Mouse (Mus musculus) limb, embryonic 12.5 days (tissue): ENCODE measurements around the gene Scin. TPM values are rescaled to one million over a fixed set of nuclear protein-coding genes. Genes with fewer than 3 reads are reported as not detected.
A peak's percentile ranks its signal among the peaks of the same experiment; 100 is the strongest.

ENCODE experiments used
- ATAC-seq: fragments of 200-750 bp; cut with Nextera tagmentation; 2 replicates; pipeline ENCODE4 v1.8.0; 2017; ENCODE audit warnings: low read depth, moderate TSS enrichment; ENCODE audit not compliant: insufficient number of reproducible peaks, insufficient read depth, low FRiP score, low TSS enrichment
- H3K27ac ChIP-seq: fragments of 300-500 bp; sonication (generic); 2 replicates; pipeline ENCODE4 v1.5.1; 2016; ENCODE audit warnings: mild to moderate bottlenecking, moderate library complexity
- H3K27me3 ChIP-seq: fragments of 300-500 bp; sonication (generic); 2 replicates; pipeline ENCODE4 v1.6.1; 2016; ENCODE audit warnings: mild to moderate bottlenecking, moderate library complexity
- H3K36me3 ChIP-seq: fragments of 300-500 bp; sonication (generic); 2 replicates; pipeline ENCODE4 v1.6.1; 2016; ENCODE audit warnings: mild to moderate bottlenecking, moderate library complexity
- H3K4me1 ChIP-seq: fragments of 300-500 bp; sonication (generic); replicated peaks from 2 replicates; pipeline ENCODE4 v1.6.1; 2016
- H3K4me2 ChIP-seq: fragments of 300-500 bp; sonication (generic); 2 replicates; pipeline ENCODE4 v1.6.1; 2016; ENCODE audit warnings: mild to moderate bottlenecking, moderate library complexity
- H3K4me3 ChIP-seq: fragments of 300-500 bp; sonication (generic); replicated peaks from 2 replicates; pipeline ENCODE4 v1.5.1; 2016; ENCODE audit warnings: mild to moderate bottlenecking
- H3K9ac ChIP-seq: fragments of 300-500 bp; sonication (generic); replicated peaks from 2 replicates; pipeline ENCODE4 v1.6.1; 2016; ENCODE audit warnings: mild to moderate bottlenecking, moderate library complexity
- H3K9me3 ChIP-seq: fragments of 300-500 bp; sonication (generic); 2 replicates; pipeline ENCODE4 v1.6.1; 2016; ENCODE audit warnings: mild to moderate bottlenecking, moderate library complexity
- WGBS: fragments of 180-500 bp; shearing (Covaris S2); methylation state at CpG from one replicate; pipeline ENCODE4 v1.1.7; 2016; 5-methylcytosine and 5-hydroxymethylcytosine counted together
- polyA plus RNA-seq: library from polyadenylated mRNA; unstranded; fragments of >200 nt; fragmentation: Nextera tagmentation; extraction: Ambion mirVana; gene quantifications from 2 replicates; pipeline ENCODE4 v1.2.1, GENCODE M21; 2016

Scin gene
- polyA plus RNA-seq, 1 experiment from 2014 or later, result 7.0 TPM

GRCm38 (mm10) chr12:40108143-40108542 lies 25.9 kb downstream of the Scin start:
- Histone ChIP-seq H3K36me3 (no peaks in the 10 kb centered on the region), H3K9me3 (no peaks in the 10 kb centered on the region), H3K4me1 (no peaks in the 10 kb centered on the region), H3K27me3 (no peaks in the 10 kb centered on the region), H3K4me2 (no peak overlapping the region), H3K27ac (no peak overlapping the region), H3K4me3 (no peak overlapping the region), H3K9ac (no peak overlapping the region)
- WGBS, result 83% methylated on average over 2 of the region's 2 CpGs
- no peak for ATAC-seq

GRCm38 (mm10) chr12:40106874-40107273 lies 27.2 kb downstream of the Scin start:
- Histone ChIP-seq H3K27me3 (no peaks in the 10 kb centered on the region), H3K9ac (no peak overlapping the region), H3K27ac (no peak overlapping the region), H3K36me3 (no peaks in the 10 kb centered on the region), H3K4me2 (no peak overlapping the region), H3K9me3 (no peaks in the 10 kb centered on the region), H3K4me3 (no peak overlapping the region), H3K4me1 (no peaks in the 10 kb centered on the region)
- WGBS, result 74% methylated on average over 5 of the region's 5 CpGs
- ATAC-seq, result 0 out of 2 replicates have a peak, but pooled peaks have one; percentile 42

- Histone ChIP-seq H3K27ac (no peak overlapping the region), H3K9me3 (no peaks in the 10 kb centered on the region), H3K4me3 (no peak overlapping the region), H3K27me3 (no peaks in the 10 kb centered on the region), H3K9ac (no peak overlapping the region), H3K36me3 (no peaks in the 10 kb centered on the region), H3K4me2 (no peak overlapping the region), H3K4me1 (no peaks in the 10 kb centered on the region)
- no peak for ATAC-seq
- WGBS, result 80% methylated on average over 2 of the region's 2 CpGs
These were observed 29.3 kb downstream of the Scin start for GRCm38 (mm10) chr12:40104750-40105149.

DNA sequence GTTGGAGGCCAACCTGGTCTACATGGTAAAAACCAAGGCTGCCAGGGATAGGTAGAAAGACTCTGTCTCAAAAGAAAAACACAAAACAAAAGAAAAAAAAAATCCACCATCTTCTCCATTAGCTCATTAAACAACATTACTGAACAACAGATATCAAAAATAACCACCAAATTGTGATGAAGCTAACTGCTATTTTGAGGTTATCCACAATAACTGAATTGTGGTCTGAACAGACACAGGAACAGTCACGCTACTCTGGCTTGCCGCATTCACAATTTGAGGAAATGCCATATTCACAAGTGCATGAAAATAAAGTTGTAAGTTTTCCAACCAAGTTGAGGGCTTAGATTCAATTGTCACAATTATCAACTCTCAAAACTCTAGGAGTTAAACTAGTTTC lies 31.7 kb downstream of the Scin start:
- ATAC-seq, result no peak
- Histone ChIP-seq H3K9ac (no peak overlapping the region), H3K9me3 (no peaks in the 10 kb centered on the region), H3K4me3 (no peak overlapping the region), H3K27ac (no peak overlapping the region), H3K4me2 (no peak overlapping the region), H3K36me3 (no peaks in the 10 kb centered on the region), H3K4me1 (no peaks in the 10 kb centered on the region), H3K27me3 (no peaks in the 10 kb centered on the region)
- WGBS, result 95% methylated on average over 2 of the region's 2 CpGs

DNA sequence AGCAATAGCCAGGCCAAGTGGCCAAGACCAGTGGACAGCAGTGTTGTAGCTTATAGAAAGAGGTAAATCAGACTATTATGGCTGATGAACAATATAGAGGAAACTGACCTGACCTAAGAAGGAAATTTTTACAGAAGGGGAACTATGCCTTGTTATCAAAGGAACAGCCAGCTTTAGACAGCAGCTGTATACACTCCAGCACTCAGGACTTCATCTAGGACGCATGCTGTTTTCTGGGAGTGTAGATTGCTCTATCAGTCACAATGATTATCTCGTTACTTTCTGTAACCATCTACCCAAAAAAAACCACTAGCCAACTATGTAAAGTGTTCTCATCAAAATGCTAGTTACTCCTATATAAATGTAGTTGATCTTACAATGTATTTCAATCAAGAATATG lies 34.6 kb downstream of the Scin start:
- WGBS, result 87% methylated on average over 2 of the region's 2 CpGs
- ATAC-seq, result no peak
- no peak overlapping the region for H3K4me3 ChIP-seq

GRCm38 (mm10) chr12:40097449-40097848 lies 36.6 kb downstream of the Scin start:
- no peaks in the 10 kb centered on the region for H3K9me3 ChIP-seq
- no peak overlapping the region for H3K27ac ChIP-seq
- ATAC-seq, result no peak
- H3K4me1 ChIP-seq, result no peaks in the 10 kb centered on the region
- H3K27me3 ChIP-seq, result no peaks in the 10 kb centered on the region
- H3K4me2 ChIP-seq, result no peak overlapping the region
- no peak overlapping the region for H3K4me3 ChIP-seq
- no peaks in the 10 kb centered on the region for H3K36me3 ChIP-seq
- 93% methylated on average over 4 of the region's 4 CpGs for WGBS
- no peak overlapping the region for H3K9ac ChIP-seq

More for the DNA sequence above, 34.6 kb downstream of the Scin start:
- H3K27me3 ChIP-seq, result no peaks in the 10 kb centered on the region
- H3K9ac ChIP-seq, result no peak overlapping the region
- H3K9me3 ChIP-seq, result no peaks in the 10 kb centered on the region
- no peaks in the 10 kb centered on the region for H3K36me3 ChIP-seq
- no peaks in the 10 kb centered on the region for H3K4me1 ChIP-seq
- H3K4me2 ChIP-seq, result no peak overlapping the region
- H3K27ac ChIP-seq, result no peak overlapping the region

GRCm38 (mm10) chr12:40097023-40097422 lies 37.0 kb downstream of the Scin start:
- Histone ChIP-seq H3K4me2 (no peak overlapping the region), H3K36me3 (no peaks in the 10 kb centered on the region), H3K9me3 (no peaks in the 10 kb centered on the region), H3K4me1 (no peaks in the 10 kb centered on the region), H3K27ac (no peak overlapping the region), H3K27me3 (no peaks in the 10 kb centered on the region), H3K9ac (no peak overlapping the region), H3K4me3 (no peak overlapping the region)
- WGBS, result 93% methylated on average over 5 of the region's 5 CpGs
- ATAC-seq, result no peak

DNA sequence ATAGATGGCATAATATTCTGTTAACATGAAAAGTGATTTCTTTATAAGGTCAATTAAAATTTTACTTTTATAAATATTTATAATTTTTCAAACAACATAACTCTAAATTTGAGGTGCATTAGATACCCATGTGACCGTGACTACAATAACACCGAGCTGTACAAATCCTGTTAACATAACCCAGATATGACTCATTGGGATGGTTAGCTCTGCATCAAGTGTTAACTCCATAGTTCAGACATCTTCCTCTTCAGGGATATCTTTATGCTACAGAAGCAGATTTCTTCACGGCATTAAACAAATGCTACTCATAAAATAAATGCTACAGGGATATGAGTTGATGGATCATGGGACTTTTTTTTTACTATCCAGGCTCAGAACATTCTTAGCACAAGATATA lies 37.6 kb downstream of the Scin start:
- no peaks in the 10 kb centered on the region for H3K9me3 ChIP-seq
- H3K27me3 ChIP-seq, result no peaks in the 10 kb centered on the region
- no peak overlapping the region for H3K27ac ChIP-seq
- WGBS, result 88% methylated on average over 3 of the region's 3 CpGs
- no peak overlapping the region for H3K9ac ChIP-seq
- no peak overlapping the region for H3K4me3 ChIP-seq
- H3K4me1 ChIP-seq, result no peaks in the 10 kb centered on the region
- no peak overlapping the region for H3K4me2 ChIP-seq
- no peak for ATAC-seq
- H3K36me3 ChIP-seq, result no peaks in the 10 kb centered on the region

DNA sequence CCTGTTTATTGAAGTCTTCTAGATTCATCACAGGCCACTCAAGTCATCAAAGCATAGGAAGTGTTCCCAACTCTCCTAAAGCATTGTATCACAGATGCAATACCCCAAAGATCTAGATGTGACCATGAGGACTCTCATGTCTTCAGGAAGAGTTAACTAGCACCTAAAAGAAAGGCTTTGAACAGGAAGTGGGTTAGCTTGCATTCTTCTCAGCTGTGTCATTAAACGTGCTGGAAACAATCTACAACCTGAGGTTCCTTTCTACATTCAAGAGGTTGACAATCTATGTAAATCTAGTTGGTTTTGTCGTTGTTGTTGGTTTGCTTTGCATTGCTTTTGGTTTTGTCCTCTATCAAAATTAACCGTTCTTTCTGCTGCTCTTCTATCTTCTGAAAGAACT lies 44.0 kb downstream of the Scin start:
- H3K27me3 ChIP-seq, result no peaks in the 10 kb centered on the region
- 71% methylated on average over 3 of the region's 3 CpGs for WGBS
- no peak overlapping the region for H3K9ac ChIP-seq
- H3K4me2 ChIP-seq, result no peak overlapping the region
- H3K9me3 ChIP-seq, result no peaks in the 10 kb centered on the region
- ATAC-seq, result no peak
- H3K4me3 ChIP-seq, result no peak overlapping the region
- H3K36me3 ChIP-seq, result no peaks in the 10 kb centered on the region
- no peak overlapping the region for H3K27ac ChIP-seq
- no peaks in the 10 kb centered on the region for H3K4me1 ChIP-seq

- H3K27me3 ChIP-seq, result no peaks in the 10 kb centered on the region
- no peaks in the 10 kb centered on the region for H3K4me1 ChIP-seq
- H3K4me3 ChIP-seq, result no peak overlapping the region
- H3K36me3 ChIP-seq, result no peaks in the 10 kb centered on the region
- WGBS, result 85% methylated on average over 5 of the region's 5 CpGs
- no peak overlapping the region for H3K27ac ChIP-seq
- no peak overlapping the region for H3K4me2 ChIP-seq
- no peak for ATAC-seq
- no peaks in the 10 kb centered on the region for H3K9me3 ChIP-seq
- no peak overlapping the region for H3K9ac ChIP-seq
These were observed 48.2 kb downstream of the Scin start for GRCm38 (mm10) chr12:40085731-40086322.

DNA sequence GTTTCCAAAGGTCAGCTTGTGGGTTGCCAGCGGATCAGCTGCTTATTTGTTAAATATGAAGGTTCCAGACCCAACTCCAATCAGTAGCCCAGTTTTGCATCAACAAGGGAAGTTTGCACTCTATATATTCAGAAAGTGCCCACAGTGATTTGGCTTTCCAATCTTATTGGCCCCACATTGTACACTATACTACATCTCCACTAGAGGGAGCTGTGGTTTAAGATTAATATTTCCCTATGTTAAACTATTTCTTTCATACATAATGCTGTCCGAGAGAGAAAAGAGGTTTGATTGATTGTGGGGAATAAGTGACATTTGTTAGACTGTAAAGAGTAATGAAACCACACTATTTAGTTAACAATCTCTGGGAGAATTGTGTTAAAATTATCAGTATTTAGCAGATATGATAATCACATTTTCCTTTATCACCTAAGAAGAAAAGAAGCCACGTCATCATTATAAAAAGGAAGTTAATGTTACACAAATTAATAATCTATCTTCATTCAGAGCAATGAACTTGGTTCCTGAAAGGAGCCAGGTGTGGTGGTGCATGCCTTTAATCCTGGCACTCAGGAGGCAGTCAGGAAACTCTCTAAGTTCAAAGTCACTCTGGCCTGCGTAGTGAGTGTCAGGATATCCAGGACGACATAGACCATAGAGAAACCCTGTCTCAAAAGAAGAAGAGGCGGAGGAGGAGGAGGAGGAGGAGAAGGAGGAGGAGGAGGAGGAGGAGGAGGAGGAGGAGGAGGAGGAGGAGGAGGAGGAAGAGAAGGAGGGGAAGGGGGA lies 51.4 kb downstream of the Scin start:
- Histone ChIP-seq H3K4me3 (no peak overlapping the region), H3K4me2 (no peak overlapping the region), H3K27me3 (no peaks in the 10 kb centered on the region), H3K9ac (no peak overlapping the region), H3K9me3 (no peaks in the 10 kb centered on the region), H3K36me3 (no peaks in the 10 kb centered on the region), H3K27ac (no peak overlapping the region), H3K4me1 (no peaks in the 10 kb centered on the region)
- ATAC-seq, result no peak
- WGBS, result 45% methylated on average over 5 of the region's 6 CpGs

DNA sequence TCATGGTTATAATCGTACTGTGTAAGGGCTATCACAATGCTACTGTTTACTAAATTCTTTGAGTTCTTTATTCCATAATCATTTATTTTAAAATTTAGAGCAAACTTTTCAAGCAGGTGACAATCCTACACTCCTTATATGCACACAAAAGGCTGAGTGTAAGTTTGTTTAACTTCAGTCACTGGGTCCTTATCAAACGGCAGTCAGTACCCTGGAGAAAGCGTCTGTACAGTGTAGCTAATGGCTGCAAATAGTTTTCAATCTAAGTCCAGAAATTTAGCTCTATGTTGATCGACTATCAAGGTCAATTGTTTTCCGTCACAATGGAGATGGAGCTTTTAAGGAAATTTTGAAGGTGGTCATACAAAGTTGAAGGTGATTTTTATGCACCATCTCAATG lies 52.0 kb downstream of the Scin start:
- H3K27me3 ChIP-seq, result no peaks in the 10 kb centered on the region
- H3K27ac ChIP-seq, result no peak overlapping the region
- 80% methylated on average over 5 of the region's 5 CpGs for WGBS
- H3K9me3 ChIP-seq, result no peaks in the 10 kb centered on the region
- no peak overlapping the region for H3K4me2 ChIP-seq
- H3K9ac ChIP-seq, result no peak overlapping the region
- no peaks in the 10 kb centered on the region for H3K36me3 ChIP-seq
- ATAC-seq, result no peak
- no peak overlapping the region for H3K4me3 ChIP-seq
- no peaks in the 10 kb centered on the region for H3K4me1 ChIP-seq
